Mouse (Mus musculus) left cerebral cortex, adult 11 months (tissue): ENCODE results near the gene Mast3.

ENCODE experiments used
- DNase-seq: peaks from one replicate; pipeline ENCODE4 v3.0.0; 2022; ENCODE audit warnings: low spot score

The Mast3 gene

DNA sequence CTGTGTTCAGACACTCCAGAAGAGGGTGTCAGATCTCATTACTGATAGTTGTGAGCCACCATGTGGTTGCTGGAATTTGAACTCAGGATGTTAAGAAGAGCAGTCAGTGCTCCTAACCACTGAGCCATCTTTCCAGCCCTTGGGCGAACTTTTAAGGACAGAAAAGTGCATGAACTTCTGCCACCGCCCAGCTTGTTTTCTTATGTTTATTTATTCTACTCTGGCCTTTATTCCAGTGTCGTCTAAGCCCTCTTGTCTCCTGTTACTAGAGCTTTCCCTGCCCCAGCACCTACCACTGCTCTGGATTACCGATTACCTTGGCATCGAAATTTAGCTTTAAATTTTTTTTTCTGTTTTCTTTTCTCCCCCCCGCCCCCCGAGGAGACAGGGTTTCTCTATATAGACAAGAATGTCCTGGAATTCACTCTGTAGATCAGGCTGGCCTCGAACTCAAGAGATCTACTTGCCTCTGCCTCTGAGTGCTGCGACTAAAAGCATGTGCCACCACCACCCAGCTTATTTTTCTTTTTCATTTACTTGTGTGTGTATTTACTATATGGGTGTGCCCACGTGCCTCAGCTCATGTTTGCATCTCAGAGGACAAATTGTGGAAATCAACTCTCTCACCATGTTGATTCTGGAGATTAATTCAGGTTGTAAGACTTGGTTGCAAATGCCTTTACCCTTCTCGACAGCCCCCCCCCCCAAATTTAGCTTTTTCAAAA lies 1.9 kb downstream of the Mast3 start:
- DNase-seq: no peak

GRCm38 (mm10) chr8:70801830-70802229 lies 3.0 kb downstream of the Mast3 start:
- DNase-seq: no peak

DNA sequence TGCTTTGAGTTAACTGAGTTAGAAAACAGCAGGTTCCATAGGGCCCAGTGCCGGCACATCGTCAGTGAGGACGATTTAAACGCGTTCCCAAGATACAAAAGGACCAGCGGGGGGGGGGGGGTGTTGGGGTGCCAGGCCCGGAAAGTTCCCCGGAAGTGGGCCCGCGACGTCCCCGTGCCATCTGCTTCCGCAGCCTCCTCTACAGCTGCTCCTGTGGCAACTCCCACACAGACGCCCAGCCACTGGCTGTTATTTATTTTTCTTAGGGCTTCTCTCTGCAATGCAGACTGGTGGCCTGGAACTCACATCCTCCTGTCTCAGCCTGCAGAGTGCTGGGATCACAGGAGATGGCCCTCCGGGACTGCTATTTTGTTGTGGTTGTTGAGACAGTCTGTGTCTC lies 3.7 kb downstream of the Mast3 start:
- no peak for DNase-seq

DNA sequence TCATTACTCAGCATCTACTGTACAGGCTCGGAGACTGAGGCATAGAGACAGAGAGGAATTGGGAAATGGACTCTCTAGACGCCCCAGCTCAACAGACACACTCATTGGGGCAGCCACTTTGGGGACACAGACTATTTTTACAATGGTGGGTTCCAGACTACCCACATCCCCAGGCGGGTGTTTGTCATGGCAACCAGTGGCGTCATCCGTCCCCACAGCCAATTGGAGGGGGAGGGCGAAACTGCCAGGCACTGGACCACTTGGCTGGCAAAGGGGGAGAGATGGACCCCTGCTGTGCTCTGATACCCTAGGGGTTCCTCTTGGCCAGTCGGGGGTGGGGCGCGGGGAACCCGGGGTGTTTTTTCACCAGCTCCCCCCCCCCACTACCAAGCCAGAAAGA lies 4.2 kb downstream of the Mast3 start:
- DNase-seq: no peak

- DNase-seq: no peak
Measured at GRCm38 (mm10) chr8:70798281-70798680, 6.6 kb downstream of the Mast3 start.

GRCm38 (mm10) chr8:70797081-70798070 lies 7.5 kb downstream of the Mast3 start:
- peak; percentile 91 for DNase-seq

GRCm38 (mm10) chr8:70796403-70797080 lies 8.3 kb downstream of the Mast3 start:
- no peak for DNase-seq

DNA sequence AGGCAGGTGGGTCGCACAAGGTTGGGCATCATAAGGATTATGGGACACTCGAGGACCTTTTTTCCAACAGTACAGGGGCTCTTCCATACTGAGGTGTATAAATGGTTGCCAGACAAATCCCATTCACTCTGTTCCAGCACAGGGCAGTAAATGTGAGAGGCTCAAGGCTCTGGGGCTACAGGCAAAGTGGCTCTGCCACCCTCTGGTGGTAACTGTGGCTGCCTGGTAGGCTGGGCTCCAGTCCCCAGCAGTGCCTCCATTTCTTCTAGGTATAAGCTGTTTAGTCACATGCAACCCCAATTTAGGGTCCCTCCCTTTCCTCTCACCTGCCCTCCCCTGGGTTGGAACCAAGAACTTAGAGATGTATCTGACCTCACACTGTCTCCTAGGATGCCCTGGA lies 9.5 kb downstream of the Mast3 start:
- DNase-seq: no peak

GRCm38 (mm10) chr8:70794215-70794614 lies 10.6 kb downstream of the Mast3 start:
- no peak for DNase-seq

DNA sequence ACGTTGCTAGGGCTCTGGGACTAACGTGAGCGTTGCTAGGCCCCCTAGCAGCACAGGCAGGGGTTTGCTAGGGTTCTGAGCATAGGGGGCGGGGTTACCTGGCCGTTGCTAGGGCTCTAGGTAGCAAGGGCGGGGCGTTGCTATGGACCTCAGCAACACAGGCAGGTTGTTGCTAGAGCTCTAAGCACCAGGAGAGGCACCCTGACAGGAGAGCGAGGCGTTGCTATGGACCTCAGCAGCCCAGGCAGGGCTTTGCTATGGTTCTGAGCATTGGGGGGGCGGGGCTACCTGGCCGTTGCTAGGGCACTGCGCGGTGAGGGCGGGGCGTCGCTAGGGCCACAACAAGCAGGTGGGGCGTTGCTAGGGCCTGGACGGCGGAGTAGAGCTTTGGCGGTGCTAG lies 12.2 kb downstream of the Mast3 start:
- DNase-seq: no peak

GRCm38 (mm10) chr8:70791975-70792691 lies 12.7 kb downstream of the Mast3 start:
- DNase-seq: peak; percentile 96

DNA sequence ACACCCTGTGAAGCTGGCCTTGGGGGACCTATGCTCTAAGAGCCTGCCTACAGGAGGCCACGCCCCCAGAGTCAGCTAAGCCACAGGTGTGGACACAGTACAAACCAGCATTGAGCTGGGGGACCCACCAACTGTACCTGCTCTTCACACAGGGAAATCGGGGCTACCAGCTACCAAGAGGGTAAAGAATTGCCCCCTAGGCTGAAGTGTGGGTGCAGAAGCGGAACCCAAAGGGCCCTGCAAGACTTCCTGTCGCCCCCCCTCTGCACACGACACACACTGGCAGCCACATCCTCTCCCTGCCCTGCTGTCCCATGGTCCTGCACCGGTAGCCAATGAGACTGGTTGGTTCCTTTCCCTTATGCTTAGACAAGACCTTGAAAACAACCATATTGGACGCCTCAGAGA lies 13.6 kb downstream of the Mast3 start:
- no peak for DNase-seq

GRCm38 (mm10) chr8:70790846-70791245 lies 14.0 kb downstream of the Mast3 start:
- no peak for DNase-seq

DNA sequence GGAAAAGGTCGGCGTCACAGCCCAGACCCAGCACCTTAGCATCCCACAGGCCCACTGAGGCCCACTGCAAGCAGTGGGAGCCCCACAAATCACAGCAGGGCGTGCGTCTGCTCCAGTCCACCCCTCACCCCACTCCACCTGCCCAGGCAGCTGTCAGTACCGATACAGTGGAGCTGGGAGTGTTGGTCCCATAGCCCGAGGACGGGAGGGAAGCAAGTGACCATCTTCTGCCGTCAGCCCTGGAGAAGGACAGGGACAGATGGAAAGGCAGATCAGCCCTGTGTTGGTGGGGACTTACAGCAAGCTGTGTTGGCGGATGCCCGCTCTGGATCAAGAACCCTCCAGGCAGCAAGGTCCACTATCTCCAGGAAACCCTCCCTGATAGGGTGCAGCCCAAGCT lies 15.8 kb downstream of the Mast3 start:
- no peak for DNase-seq

- no peak for DNase-seq
Measured at GRCm38 (mm10) chr8:70787941-70788667, 16.8 kb downstream of the Mast3 start.

- no peak for DNase-seq
Measured at GRCm38 (mm10) chr8:70787051-70787445, 17.8 kb downstream of the Mast3 start.

- DNase-seq: no peak
Measured at GRCm38 (mm10) chr8:70786291-70787050, 18.4 kb downstream of the Mast3 start.

- DNase-seq: no peak
Measured at GRCm38 (mm10) chr8:70780093-70780492, 24.8 kb downstream of the Mast3 start.

DNA sequence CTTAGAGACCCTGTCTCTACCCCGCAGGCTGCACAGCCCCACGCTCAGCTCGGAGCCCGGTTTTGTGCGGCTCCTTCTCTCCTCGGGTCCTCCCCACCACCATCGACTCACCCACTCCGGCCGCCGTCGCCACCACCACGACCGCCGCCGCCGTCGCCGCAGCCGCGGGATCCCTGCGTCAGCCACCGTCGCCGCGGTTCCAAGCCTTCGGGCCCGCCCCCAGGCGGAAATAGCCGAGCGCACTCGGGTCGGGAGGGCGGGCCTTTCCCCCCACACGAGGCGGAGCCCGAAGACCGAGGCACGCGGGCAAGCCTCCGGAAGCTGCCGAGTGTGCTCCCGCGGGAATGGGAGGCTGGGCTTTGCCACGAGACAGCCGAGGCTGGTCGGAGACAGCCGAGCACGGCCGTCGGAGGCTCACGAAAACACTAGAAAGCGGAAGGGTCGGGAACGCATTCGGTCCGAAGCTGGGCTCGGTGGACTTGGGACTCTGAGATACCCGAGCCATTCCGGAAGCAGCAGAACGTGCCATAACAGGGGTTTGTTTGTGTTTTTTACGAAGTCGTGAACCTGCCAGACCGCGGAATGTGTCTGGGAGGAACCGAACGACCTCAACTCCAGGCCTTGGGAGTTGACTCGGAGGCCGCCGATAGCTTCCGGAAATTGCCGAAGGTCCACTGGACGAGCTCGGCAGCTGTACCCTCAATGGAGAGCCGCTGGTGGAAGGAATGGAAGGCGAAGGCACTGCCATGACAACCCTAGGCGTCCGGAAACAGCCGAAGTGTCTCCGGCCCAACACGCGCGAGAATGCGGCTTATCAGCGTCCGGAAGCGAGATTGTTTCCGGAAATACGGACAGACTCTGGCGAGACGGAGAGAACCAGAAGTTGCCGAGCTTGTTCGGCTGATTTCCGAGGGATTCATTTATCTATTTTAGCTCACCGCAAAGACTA lies 28.1 kb downstream of the Mast3 start, which contains the start of gene Pik3r2:
Pik3r2 (minus strand) TSS at position 218 of the 949 bp plus-strand sequence.
- DNase-seq: peak; percentile 97
